Mouse (Mus musculus) kidney, postnatal 36 days (tissue): Measurements from ENCODE around the gene Clcn3.
"Not testable (repeated sequence)": the region's sequence is repeated elsewhere in the genome, so short reads cannot be mapped to it uniquely, and the experiment has no call there.

Source experiments
- DNase-seq, 2 experiments: peaks; one replicate each; pipeline ENCODE4 v3.0.0; 2021 to 2022; ENCODE audit warnings: mixed read lengths in 2 of 2

The Clcn3 gene

GRCm38 (mm10) chr8:60982701-60983687 is at the start of gene Clcn3:
TSS of gene Clcn3 (minus strand) at chr8:60983300.
- DNase-seq = peak; percentile 98 to 99

GRCm38 (mm10) chr8:60996468-60996867 is 13.4 kb upstream of the Clcn3 start:
- DNase-seq = no peak

- no peak for DNase-seq
Observed at GRCm38 (mm10) chr8:60993639-60993986, 10.5 kb upstream of the Clcn3 start.

- DNase-seq = peak; percentile 99 to 100
Observed at GRCm38 (mm10) chr8:60992910-60993638, 10.0 kb upstream of the Clcn3 start, which contains the start of gene Nek1. TSS of gene Nek1 (plus strand) at chr8:60993195.

GRCm38 (mm10) chr8:60992561-60992909 is 9.4 kb upstream of the Clcn3 start:
- DNase-seq = peak; percentile 88 to 92

GRCm38 (mm10) chr8:60984260-60985010 is 1.3 kb upstream of the Clcn3 start:
- not testable (repeated sequence) for DNase-seq

GRCm38 (mm10) chr8:60983688-60984079 is 584 bp upstream of the Clcn3 start:
- peak; percentile 84 to 85 for DNase-seq

- no peak for DNase-seq
Observed at GRCm38 (mm10) chr8:60981388-60981787, 1.7 kb downstream of the Clcn3 start.

GRCm38 (mm10) chr8:60978496-60978895 is 4.6 kb downstream of the Clcn3 start:
- no peak for DNase-seq

GRCm38 (mm10) chr8:60976818-60977217 is 6.3 kb downstream of the Clcn3 start:
- no peak for DNase-seq

GRCm38 (mm10) chr8:60974837-60975236 is 8.3 kb downstream of the Clcn3 start:
- DNase-seq = no peak

- DNase-seq = no peak
Observed at GRCm38 (mm10) chr8:60973448-60973847, 9.7 kb downstream of the Clcn3 start.

- peak; percentile 55 to 76 for DNase-seq
Observed at GRCm38 (mm10) chr8:60971808-60972207, 11.3 kb downstream of the Clcn3 start.

GRCm38 (mm10) chr8:60969091-60969490 is 14.0 kb downstream of the Clcn3 start:
- peak in 1 of 2 experiments; percentile 40 for DNase-seq

GRCm38 (mm10) chr8:60965741-60966140 is 17.4 kb downstream of the Clcn3 start:
- no peak for DNase-seq

GRCm38 (mm10) chr8:60965306-60965705 is 17.8 kb downstream of the Clcn3 start:
- no peak for DNase-seq

GRCm38 (mm10) chr8:60964518-60964917 is 18.6 kb downstream of the Clcn3 start:
- DNase-seq = no peak

GRCm38 (mm10) chr8:60963931-60964330 is 19.2 kb downstream of the Clcn3 start:
- DNase-seq = no peak

- no peak for DNase-seq
Observed at GRCm38 (mm10) chr8:60962763-60963162, 20.3 kb downstream of the Clcn3 start.

GRCm38 (mm10) chr8:60956847-60957246 is 26.3 kb downstream of the Clcn3 start:
- no peak for DNase-seq

- DNase-seq = peak; percentile 53 to 69
Observed at GRCm38 (mm10) chr8:60954281-60955014, 28.7 kb downstream of the Clcn3 start.

GRCm38 (mm10) chr8:60952803-60953202 is 30.3 kb downstream of the Clcn3 start:
- no peak for DNase-seq
